Mouse (Mus musculus) small intestine, adult 2 months (tissue): ENCODE measurements at regions not wholly inside any gene's neighbourhood (a gene's known extent, or its start where the extent isn't known, plus 50 kb on each side); places are given as distances from the start of the nearest gene placed in this dataset.

Experiments used
- CTCF ChIP-seq: fragments of 200-500 bp; IDR thresholded peaks from 2 replicates; pipeline ENCODE4 v1.5.1; 2012; ENCODE audit warnings: low read depth, mild to moderate bottlenecking, control low read depth, inconsistent platforms, low read length, moderate library complexity, mixed read lengths; ENCODE audit not compliant: insufficient replicate concordance, insufficient read length; ENCODE audit errors: extremely low read depth
- POLR2A ChIP-seq: fragments of 200-500 bp; IDR thresholded peaks from 2 replicates; pipeline ENCODE4 v1.6.1; 2012; ENCODE audit warnings: low read depth, mild to moderate bottlenecking, control low read depth, inconsistent platforms, low read length, moderate library complexity

- TF ChIP-seq POLR2A: no peak
- TF ChIP-seq CTCF: no peak
Observed at GRCm38 (mm10) chr2:159566461-159566860, 767.5 kb downstream of the Gm826 start.
